Mouse (Mus musculus) right cerebral cortex, postnatal 25 days (tissue): ENCODE data around the gene Vmn2r112.
"Not testable (repeated sequence)": the region's sequence is repeated elsewhere in the genome, so short reads cannot be mapped to it uniquely, and the experiment has no call there.

Experiments
- DNase-seq: peaks from one replicate; pipeline ENCODE4 v3.0.0; 2022

The Vmn2r112 gene

DNA sequence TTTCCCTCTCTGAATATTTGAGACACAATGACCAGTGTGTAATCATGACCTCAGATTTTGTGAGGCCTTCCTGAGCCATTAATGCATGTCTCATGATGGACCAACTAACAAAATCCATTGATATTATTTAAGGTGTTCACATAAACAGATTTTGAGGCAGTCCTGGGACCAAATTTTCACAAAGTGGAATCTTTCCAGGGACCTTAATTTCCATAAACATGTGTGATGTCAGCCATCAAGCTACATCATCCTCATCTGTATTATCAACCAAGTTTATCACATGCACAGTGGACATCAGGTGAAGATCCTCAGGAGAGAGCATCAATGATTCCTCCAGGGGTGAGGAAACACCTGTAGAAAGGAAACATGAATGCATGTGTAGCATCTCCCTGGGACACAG lies at the start of gene Vmn2r112:
Vmn2r112 (plus strand) TSS at position 301 of the 400 bp plus-strand sequence.
- not testable (repeated sequence) for DNase-seq

GRCm38 (mm10) chr17:22573382-22573781 lies 27.4 kb upstream of the Vmn2r112 start, which contains the start of gene Vmn2r111:
Gene Vmn2r111, minus strand, starts transcription at chr17:22573482.
- DNase-seq = not testable (repeated sequence)

DNA sequence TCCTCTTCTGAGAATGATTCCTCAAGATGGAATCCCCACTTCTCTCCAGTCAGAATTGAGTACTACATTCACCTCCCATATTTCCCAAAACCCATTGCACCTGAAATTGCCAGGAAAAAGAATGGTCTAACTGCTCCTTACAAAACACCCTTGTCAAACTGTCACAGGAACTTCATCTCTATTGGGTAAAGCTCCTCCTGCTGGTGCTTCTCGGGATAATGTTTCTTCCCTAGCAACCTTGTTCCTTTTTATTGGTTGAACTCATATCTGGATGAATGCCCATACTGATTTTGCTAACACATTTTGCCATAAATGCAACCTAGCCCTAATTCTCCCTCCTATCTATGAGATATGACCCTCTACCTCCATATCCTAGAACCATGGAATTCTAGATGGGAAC lies 29.9 kb downstream of the Vmn2r112 start:
- DNase-seq = no peak
